Mouse (Mus musculus): Measurements from ENCODE around the gene Fbxl16.

GRCm38 (mm10) chr17:25830806-25831431 lies 22.0 kb downstream of the Fbxl16 start:
- TF ChIP-seq USF1 (IDR thresholded peaks at IDR 0.05; ENCODE audit: low read depth): no peak
- TF ChIP-seq CTCF (IDR thresholded peaks at IDR 0.05; ENCODE audit: control insufficient read depth, insufficient read depth, insufficient read length): no peak

All from C2C12 (cell line).